Mouse (Mus musculus) right cerebral cortex, adult 2 months (tissue): ENCODE measurements around the gene Clec2i.
"Not testable (repeated sequence)": the region's sequence is repeated elsewhere in the genome, so short reads cannot be mapped to it uniquely, and the experiment has no call there.

Source experiments
- DNase-seq, 2 experiments: peaks; one replicate each; pipeline ENCODE4 v3.0.0; 2021 to 2022; ENCODE audit warnings: low spot score in 2 of 2

Gene Clec2i

GRCm38 (mm10) chr6:128854895-128855294 is 32.5 kb upstream of the Clec2i start:
- DNase-seq = no peak

- no peak for DNase-seq
These were observed 31.9 kb upstream of the Clec2i start for GRCm38 (mm10) chr6:128855477-128855876.

- peak in 1 of 2 experiments; percentile 26 for DNase-seq
These were observed 31.1 kb upstream of the Clec2i start for GRCm38 (mm10) chr6:128856250-128856649.

- DNase-seq = no peak
These were observed 29.4 kb upstream of the Clec2i start for GRCm38 (mm10) chr6:128857976-128858375.

- DNase-seq = no peak
These were observed 18.5 kb upstream of the Clec2i start for GRCm38 (mm10) chr6:128868861-128869260.

GRCm38 (mm10) chr6:128871910-128872610 is 15.3 kb upstream of the Clec2i start:
- DNase-seq = no peak

GRCm38 (mm10) chr6:128888834-128889233 is 1.4 kb downstream of the Clec2i start:
- DNase-seq = no peak

- DNase-seq = no peak
These were observed 3.6 kb downstream of the Clec2i start, which contains the start of gene BC035044 for GRCm38 (mm10) chr6:128890948-128891355. TSS of gene BC035044 (minus strand) at chr6:128891126.

- DNase-seq = no peak
These were observed 8.1 kb downstream of the Clec2i start for GRCm38 (mm10) chr6:128895404-128896001.

GRCm38 (mm10) chr6:128900044-128900443 is 12.7 kb downstream of the Clec2i start:
- DNase-seq = no peak

GRCm38 (mm10) chr6:128900796-128901552 is 13.6 kb downstream of the Clec2i start:
- not testable (repeated sequence) for DNase-seq

GRCm38 (mm10) chr6:128913598-128914254 is 26.3 kb downstream of the Clec2i start:
- DNase-seq = no peak

GRCm38 (mm10) chr6:128917322-128917721 is 29.9 kb downstream of the Clec2i start:
- DNase-seq = no peak

GRCm38 (mm10) chr6:128933050-128933449 is 45.7 kb downstream of the Clec2i start:
- no peak for DNase-seq

GRCm38 (mm10) chr6:128934081-128934480 is 46.7 kb downstream of the Clec2i start, which contains the start of gene Clec2g:
TSS of gene Clec2g (plus strand) at chr6:128934381.
- not testable (repeated sequence) for DNase-seq

GRCm38 (mm10) chr6:128935889-128936665 is 48.7 kb downstream of the Clec2i start:
- not testable (repeated sequence) for DNase-seq

- no peak for DNase-seq
These were observed 54.4 kb downstream of the Clec2i start for GRCm38 (mm10) chr6:128941646-128942421.

- DNase-seq = no peak
These were observed 58.2 kb downstream of the Clec2i start for GRCm38 (mm10) chr6:128945564-128945963.
